Mouse (Mus musculus): ENCODE data around the gene Cdyl.

GRCm38 (mm10) chr13:35822795-35823194, 163.2 kb downstream of the Cdyl start:
- TF ChIP-seq POLR2A (IDR thresholded peaks at IDR 0.05; ENCODE audit: borderline replicate concordance, insufficient read depth, low read length), result no peak
- no peak for TF ChIP-seq CTCF (IDR thresholded peaks at IDR 0.05; ENCODE audit: borderline replicate concordance, insufficient read depth, low read depth, low read length)

Data from cerebellum, adult 2 months (tissue).